Mouse (Mus musculus): ENCODE measurements at regions not wholly inside any gene's neighbourhood (a gene's known extent, or its start where the extent isn't known, plus 50 kb on each side); places are given as distances from the start of the nearest gene placed in this dataset.

- Histone ChIP-seq H3K79me2 (replicated peaks; ENCODE audit: control insufficient read depth, extremely low read depth, insufficient read depth, poor library complexity, severe bottlenecking) (no peaks in the 10 kb centered on the region), H3K9me3 (replicated peaks; ENCODE audit: low read length) (no peaks in the 10 kb centered on the region), H3K4me3 (replicated peaks in 1 of 3; ENCODE audit: low read depth in 2 of 3, low read length in 2 of 3, poor library complexity in 1 of 3) (no peak overlapping the region), H3K27me3 (replicated peaks) (no peaks in the 10 kb centered on the region), H3K4me2 (ENCODE audit: insufficient read depth, low read depth, poor library complexity, severe bottlenecking) (no peak overlapping the region), H3K36me3 (replicated peaks in 1 of 2; ENCODE audit: control insufficient read depth in 1 of 2, insufficient read depth in 1 of 2, low read length in 1 of 2) (no peaks in the 10 kb centered on the region), H3K9ac (ENCODE audit: insufficient read depth, low read depth) (no peak overlapping the region), H3K27ac (ENCODE audit: insufficient read depth, low read depth) (no peak overlapping the region), H3K4me1 (ENCODE audit: control insufficient read depth in 1 of 2, insufficient read depth in 2 of 2) (peaks cover 0 to 5% of the 10 kb centered on the region in 2 experiments; a peak in 2 of 4 replicates)
- dilution Hi-C loops (cut with MboI; ENCODE audit: extremely low pct_ligation_motif_present, extremely low pct_unique_long_range_greater_than_20kb, low sequenced_read_pairs) (no loop called here), in situ Hi-C loops (cut with MboI; ENCODE audit: low pct_ligation_motif_present, low pct_unique_long_range_greater_than_20kb, low sequenced_read_pairs) (no loop called here)
- TF ChIP-seq POLR2A (IDR thresholded peaks at IDR 0.05; ENCODE audit: low read depth, low read length) (no peak), TCF12 (IDR thresholded peaks at IDR 0.05; ENCODE audit: low read depth, low read length) (no peak), TBP (conservative IDR thresholded peaks at IDR 0.05; ENCODE audit: low read depth, low read length) (no peak), MAX (IDR thresholded peaks at IDR 0.05; ENCODE audit: low read length) (no peak), SIN3A (IDR thresholded peaks at IDR 0.05; ENCODE audit: low read length) (no peak), KAT2A (IDR thresholded peaks at IDR 0.05; ENCODE audit: insufficient replicate concordance, low read length) (no peak), SMC3 (IDR thresholded peaks at IDR 0.05; ENCODE audit: low read depth, low read length) (no peak), CHD1 (IDR thresholded peaks at IDR 0.05; ENCODE audit: low read depth, low read length) (no peak), MAZ (IDR thresholded peaks at IDR 0.05; ENCODE audit: low read depth, low read length) (no peak), HCFC1 (IDR thresholded peaks at IDR 0.05; ENCODE audit: low read depth, low read length) (no peak), RCOR1 (conservative IDR thresholded peaks at IDR 0.05; ENCODE audit: low read depth, low read length) (no peak)
- DNase-seq (ENCODE audit: extremely low read depth): no peak
Measured at GRCm38 (mm10) chr2:61110591-61110990, 147.6 kb upstream of the Rbms1 start.

- in situ Hi-C loops (cut with MboI; ENCODE audit: low pct_ligation_motif_present, low pct_unique_long_range_greater_than_20kb, low sequenced_read_pairs): no loop called here
- no peak overlapping the region for H3K4me3 ChIP-seq (replicated peaks in 1 of 3; ENCODE audit: low read depth in 2 of 3, low read length in 2 of 3, poor library complexity in 1 of 3)
- dilution Hi-C loops (cut with MboI; ENCODE audit: extremely low pct_ligation_motif_present, extremely low pct_unique_long_range_greater_than_20kb, low sequenced_read_pairs): no loop called here
Measured at GRCm38 (mm10) chr2:61109564-61109963, 146.6 kb upstream of the Rbms1 start.

More at GRCm38 (mm10) chr2:61109564-61109963, 146.6 kb upstream of the Rbms1 start:
- Histone ChIP-seq H3K36me3 (replicated peaks in 1 of 2; ENCODE audit: control insufficient read depth in 1 of 2, insufficient read depth in 1 of 2, low read length in 1 of 2) (no peaks in the 10 kb centered on the region), H3K79me2 (replicated peaks; ENCODE audit: control insufficient read depth, extremely low read depth, insufficient read depth, poor library complexity, severe bottlenecking) (no peaks in the 10 kb centered on the region), H3K9ac (ENCODE audit: insufficient read depth, low read depth) (no peak overlapping the region), H3K27ac (ENCODE audit: insufficient read depth, low read depth) (no peak overlapping the region), H3K4me1 (ENCODE audit: control insufficient read depth in 1 of 2, insufficient read depth in 2 of 2) (peaks cover 0 to 4% of the 10 kb centered on the region in 2 experiments; a peak in 2 of 4 replicates), H3K4me2 (ENCODE audit: insufficient read depth, low read depth, poor library complexity, severe bottlenecking) (no peak overlapping the region), H3K27me3 (replicated peaks) (no peaks in the 10 kb centered on the region), H3K9me3 (replicated peaks; ENCODE audit: low read length) (no peaks in the 10 kb centered on the region)
- TF ChIP-seq KAT2A (IDR thresholded peaks at IDR 0.05; ENCODE audit: insufficient replicate concordance, low read length) (no peak), RAD21 (IDR thresholded peaks at IDR 0.05; ENCODE audit: low read depth, low read length) (no peak), POLR2AphosphoS2 (IDR thresholded peaks at IDR 0.05; ENCODE audit: low read depth, low read length) (no peak), TBP (conservative IDR thresholded peaks at IDR 0.05; ENCODE audit: low read depth, low read length) (no peak), SMC3 (IDR thresholded peaks at IDR 0.05; ENCODE audit: low read depth, low read length) (no peak), ZC3H11A (IDR thresholded peaks at IDR 0.05; ENCODE audit: low read depth, low read length) (no peak), IRF4 (IDR thresholded peaks at IDR 0.05; ENCODE audit: low read depth, low read length) (no peak), JUN (IDR thresholded peaks at IDR 0.05; ENCODE audit: insufficient read depth, low read depth, low read length) (no peak), GABPA (IDR thresholded peaks at IDR 0.05; ENCODE audit: insufficient replicate concordance, low read depth, low read length) (no peak), E2F4 (IDR thresholded peaks at IDR 0.05; ENCODE audit: insufficient replicate concordance, low read depth, low read length) (no peak), POLR2A (IDR thresholded peaks at IDR 0.05; ENCODE audit: low read depth, low read length) (no peak), NELFE (IDR thresholded peaks at IDR 0.05; ENCODE audit: low read depth, low read length) (no peak), MAFK (IDR thresholded peaks at IDR 0.05; ENCODE audit: insufficient replicate concordance, low read length) (no peak)
- DNase-seq (ENCODE audit: extremely low read depth): no peak
